Mouse (Mus musculus): ENCODE results near the gene Olfr365. TPM values are rescaled to one million over a fixed set of nuclear protein-coding genes. Genes with fewer than 3 reads are reported as not detected.

Olfr365 gene
- not detected in 2 replicates for polyA plus RNA-seq (2012; rRNA removed)

DNA sequence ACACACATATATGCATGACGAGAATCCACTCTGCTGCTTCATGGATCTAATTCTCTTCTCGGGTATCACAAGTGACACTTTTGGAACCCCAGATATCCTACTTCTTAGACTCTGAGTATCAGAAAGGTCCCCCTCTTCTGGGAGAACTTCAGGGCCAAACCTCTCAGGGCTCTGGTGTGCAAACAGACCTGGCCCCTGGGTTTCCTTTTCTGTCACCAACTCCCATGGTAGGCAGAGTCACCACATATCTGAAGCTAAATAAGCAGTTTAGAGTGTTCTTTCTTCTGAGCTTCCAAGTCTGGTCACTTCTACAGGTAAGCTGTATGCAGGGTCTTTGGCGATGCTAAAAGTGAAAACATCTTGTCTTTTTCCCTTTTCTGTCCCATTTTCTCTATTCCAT is at the start of gene Olfr365:
Gene Olfr365 (plus strand): TSS at position 301 of the 400 bp plus-strand sequence.
- no peaks in the 10 kb centered on the region for H3K36me3 ChIP-seq (ENCODE audit: control insufficient read depth, insufficient read depth, low read length)
- no peaks in the 10 kb centered on the region for H3K27me3 ChIP-seq (ENCODE audit: control insufficient read depth, insufficient read depth, low read length)
- TF ChIP-seq POLR2A (IDR thresholded peaks at IDR 0.05; ENCODE audit: low read depth, low read length), result no peak
- no peak for TF ChIP-seq CTCF (IDR thresholded peaks at IDR 0.05; ENCODE audit: extremely low read depth, insufficient read depth, insufficient read length, insufficient replicate concordance)
- 79% methylated on average over 3 of the region's 3 CpGs for WGBS
- H3K27ac ChIP-seq (ENCODE audit: insufficient read depth, low read length), result no peak within 1 kb of the TSS
- no peaks in the 10 kb centered on the region for H3K4me1 ChIP-seq (ENCODE audit: control insufficient read depth, insufficient read depth, insufficient read length)
- DNase-seq (ENCODE audit: low read depth in 1 of 2, low spot score in 2 of 2), result no peak
- H3K4me3 ChIP-seq (ENCODE audit: extremely low read depth, insufficient read depth, insufficient read length), result no peak within 1 kb of the TSS

DNA sequence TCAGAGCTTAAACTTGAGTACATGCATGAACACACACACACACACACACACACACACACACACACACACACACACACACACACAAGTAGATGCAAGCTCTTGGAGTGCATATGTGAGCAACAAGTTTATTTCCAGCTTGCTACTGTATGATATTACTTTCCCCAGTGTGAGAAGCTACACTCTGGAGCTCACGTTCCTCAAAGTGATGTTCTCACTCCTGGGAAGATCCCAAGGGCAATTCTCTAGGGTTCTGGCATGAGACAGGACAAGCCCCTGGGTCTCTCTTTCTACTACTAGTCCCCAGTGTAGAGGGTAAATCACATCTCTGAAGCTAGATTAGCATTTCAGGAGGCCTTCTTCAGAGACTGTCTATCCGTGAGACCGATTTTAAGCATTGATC is 49.0 kb upstream of the Olfr365 start, which contains the start of gene Olfr364-ps1:
Gene Olfr364-ps1 (plus strand): TSS at position 301 of the 400 bp plus-strand sequence.
- no peaks in the 10 kb centered on the region for H3K4me1 ChIP-seq (ENCODE audit: control insufficient read depth, insufficient read depth, insufficient read length)
- TF ChIP-seq POLR2A (IDR thresholded peaks at IDR 0.05; ENCODE audit: low read depth, low read length), result no peak
- TF ChIP-seq CTCF (IDR thresholded peaks at IDR 0.05; ENCODE audit: extremely low read depth, insufficient read depth, insufficient read length, insufficient replicate concordance), result no peak
- no peaks in the 10 kb centered on the region for H3K27me3 ChIP-seq (ENCODE audit: control insufficient read depth, insufficient read depth, low read length)
- DNase-seq (ENCODE audit: low read depth in 1 of 2, low spot score in 2 of 2), result no peak
- no peaks in the 10 kb centered on the region for H3K36me3 ChIP-seq (ENCODE audit: control insufficient read depth, insufficient read depth, low read length)
- H3K4me3 ChIP-seq (ENCODE audit: extremely low read depth, insufficient read depth, insufficient read length), result no peak within 1 kb of the TSS
- 87% methylated on average over 3 of the region's 3 CpGs for WGBS
- H3K27ac ChIP-seq (ENCODE audit: insufficient read depth, low read length), result no peak within 1 kb of the TSS

DNA sequence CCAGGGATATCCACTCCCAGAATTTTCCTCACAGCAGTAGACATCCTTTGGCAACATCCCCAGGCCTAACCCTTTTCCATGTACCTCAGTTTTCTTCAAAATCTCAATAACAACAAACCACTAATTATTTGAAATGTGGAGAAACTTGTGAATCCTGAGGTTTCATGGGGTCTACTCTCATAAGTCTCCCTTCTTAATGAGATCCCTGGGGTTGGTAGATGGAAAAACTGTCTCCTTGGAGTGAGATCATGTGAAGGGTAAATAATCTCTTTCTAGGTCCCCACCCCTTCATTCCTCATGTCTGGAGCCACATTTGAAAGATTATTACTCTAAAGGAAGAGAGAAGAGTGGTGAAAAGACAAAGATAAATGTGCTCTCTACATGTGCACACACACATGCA is 23.3 kb downstream of the Olfr365 start, which contains the start of gene Olfr366:
Gene Olfr366 (plus strand): TSS at position 301 of the 400 bp plus-strand sequence.
- H3K4me1 ChIP-seq (ENCODE audit: control insufficient read depth, insufficient read depth, insufficient read length), result no peaks in the 10 kb centered on the region
- no peak for DNase-seq (ENCODE audit: low read depth in 1 of 2, low spot score in 2 of 2)
- no peaks in the 10 kb centered on the region for H3K27me3 ChIP-seq (ENCODE audit: control insufficient read depth, insufficient read depth, low read length)
- no peak within 1 kb of the TSS for H3K4me3 ChIP-seq (ENCODE audit: extremely low read depth, insufficient read depth, insufficient read length)
- no peak for TF ChIP-seq POLR2A (IDR thresholded peaks at IDR 0.05; ENCODE audit: low read depth, low read length)
- no peak for TF ChIP-seq CTCF (IDR thresholded peaks at IDR 0.05; ENCODE audit: extremely low read depth, insufficient read depth, insufficient read length, insufficient replicate concordance)
- H3K36me3 ChIP-seq (ENCODE audit: control insufficient read depth, insufficient read depth, low read length), result no peaks in the 10 kb centered on the region
- H3K27ac ChIP-seq (ENCODE audit: insufficient read depth, low read length), result no peak within 1 kb of the TSS

Other genes starting within 250 kb of the Olfr365 start
- gene Olfr357, start 194.4 kb upstream of the Olfr365 start, polyA plus RNA-seq (2012; rRNA removed), result not detected in 2 replicates
- gene Olfr358, start 178.9 kb upstream of the Olfr365 start, polyA plus RNA-seq (2012; rRNA removed), result not detected in 2 replicates
- not detected in 2 replicates for gene Olfr360, start 122.5 kb upstream of the Olfr365 start, polyA plus RNA-seq (2012; rRNA removed)
- gene Olfr361, start 98.9 kb upstream of the Olfr365 start, polyA plus RNA-seq (2012; rRNA removed), result not detected in 2 replicates
- not detected in 2 replicates for gene Olfr362, start 70.3 kb upstream of the Olfr365 start, polyA plus RNA-seq (2012; rRNA removed)
- not detected in 2 replicates for gene Olfr364-ps1, start 48.9 kb upstream of the Olfr365 start, polyA plus RNA-seq (2012; rRNA removed)
- gene Olfr366, start 23.4 kb downstream of the Olfr365 start, polyA plus RNA-seq (2012; rRNA removed), result not detected in 2 replicates
- gene Olfr368, start 138.3 kb downstream of the Olfr365 start, polyA plus RNA-seq (2012; rRNA removed), result not detected in 2 replicates
- 4.5 and 4.6 TPM in 2 replicates for gene Pdcl, start 171.1 kb downstream of the Olfr365 start, polyA plus RNA-seq (2012; rRNA removed)
- gene Rc3h2, start 234.7 kb downstream of the Olfr365 start, polyA plus RNA-seq (2012; rRNA removed), result 4.4 and 4.7 TPM in 2 replicates